Mouse (Mus musculus): ENCODE measurements around the gene Rnps1.

The Rnps1 gene

DNA sequence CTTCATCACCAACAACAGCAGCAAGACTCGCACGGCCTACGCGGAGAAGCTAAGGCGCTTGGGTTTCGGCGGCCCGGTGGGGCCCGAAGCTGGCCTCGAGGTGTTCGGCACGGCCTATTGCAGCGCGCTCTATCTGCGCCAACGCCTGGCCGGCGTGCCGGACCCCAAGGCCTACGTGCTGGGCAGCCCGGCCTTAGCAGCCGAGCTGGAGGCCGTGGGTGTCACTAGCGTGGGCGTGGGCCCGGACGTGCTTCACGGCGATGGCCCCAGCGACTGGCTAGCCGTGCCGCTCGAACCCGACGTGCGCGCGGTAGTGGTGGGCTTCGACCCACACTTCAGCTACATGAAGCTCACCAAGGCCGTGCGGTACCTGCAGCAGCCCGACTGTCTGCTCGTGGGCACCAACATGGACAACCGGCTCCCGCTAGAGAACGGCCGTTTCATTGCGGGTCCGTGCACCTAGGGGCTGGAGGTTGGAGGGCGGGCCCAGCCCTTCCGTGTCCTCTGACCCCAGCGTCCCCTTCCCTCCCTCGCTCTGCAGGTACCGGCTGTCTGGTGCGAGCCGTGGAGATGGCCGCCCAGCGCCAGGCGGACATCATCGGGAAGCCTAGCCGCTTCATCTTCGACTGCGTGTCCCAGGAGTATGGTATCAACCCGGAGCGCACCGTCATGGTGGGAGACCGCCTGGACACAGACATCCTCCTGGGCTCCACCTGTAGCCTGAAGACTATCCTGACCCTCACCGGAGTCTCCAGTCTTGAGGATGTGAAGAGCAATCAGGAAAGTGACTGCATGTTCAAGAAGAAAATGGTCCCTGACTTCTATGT lies 56.5 kb downstream of the Rnps1 start:
- peak in 1 of 2 experiments; percentile 26 for DNase-seq

DNA sequence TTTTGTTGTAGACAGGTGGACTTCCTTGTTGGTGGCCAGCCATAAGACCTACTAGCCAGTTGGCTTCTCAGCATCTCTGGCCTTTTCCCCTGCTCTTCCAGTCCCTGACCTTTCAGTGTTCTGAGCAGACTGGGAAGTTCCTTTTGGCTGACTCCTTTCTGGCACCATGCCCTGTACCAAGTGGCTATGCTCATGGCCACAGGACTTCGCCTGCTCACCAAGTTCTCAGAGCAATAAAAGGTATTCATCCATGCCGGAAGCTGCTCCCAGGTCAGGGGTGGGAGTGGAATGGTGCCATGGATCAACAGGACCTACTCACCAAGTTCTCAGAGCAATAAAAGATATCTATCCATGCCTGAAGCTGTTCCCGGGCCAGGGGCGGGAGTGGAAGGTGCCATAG lies 58.1 kb downstream of the Rnps1 start:
- no peak for DNase-seq

DNA sequence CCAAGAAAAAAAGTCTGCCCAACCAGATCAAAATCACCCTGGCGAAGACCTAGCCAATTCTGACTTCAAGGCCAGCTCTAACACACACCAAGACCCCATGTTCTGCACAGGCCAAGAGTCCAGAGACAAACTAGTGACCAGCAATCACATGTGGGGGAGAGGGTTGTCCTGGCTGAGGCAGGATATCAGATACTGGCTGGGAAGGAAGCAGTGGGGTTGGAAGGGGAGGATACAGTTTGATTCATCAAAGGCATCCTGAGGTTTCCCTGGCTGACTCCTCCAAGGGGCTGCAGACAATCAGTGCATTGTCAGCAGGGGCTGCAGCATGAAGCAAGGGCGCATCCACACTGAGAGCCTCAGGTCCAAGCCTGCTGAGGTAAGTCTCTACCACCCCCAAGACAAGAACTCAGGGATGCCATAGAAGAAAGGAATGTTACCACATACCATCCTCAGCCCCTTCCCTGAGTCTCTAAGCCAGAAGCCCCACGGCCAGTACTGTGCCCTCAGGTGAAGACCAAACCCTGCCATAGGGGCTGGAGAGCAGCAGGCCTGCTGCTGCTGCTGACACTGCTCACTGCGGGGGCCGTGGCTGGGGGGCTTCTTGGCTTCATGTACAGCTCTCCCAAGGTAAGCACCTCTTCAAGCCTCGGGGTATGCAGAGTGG lies 59.4 kb downstream of the Rnps1 start, which contains the start of gene Bricd5:
TSS of gene Bricd5 (plus strand) at position 273 of the 664 bp plus-strand sequence.
- no peak for DNase-seq

DNA sequence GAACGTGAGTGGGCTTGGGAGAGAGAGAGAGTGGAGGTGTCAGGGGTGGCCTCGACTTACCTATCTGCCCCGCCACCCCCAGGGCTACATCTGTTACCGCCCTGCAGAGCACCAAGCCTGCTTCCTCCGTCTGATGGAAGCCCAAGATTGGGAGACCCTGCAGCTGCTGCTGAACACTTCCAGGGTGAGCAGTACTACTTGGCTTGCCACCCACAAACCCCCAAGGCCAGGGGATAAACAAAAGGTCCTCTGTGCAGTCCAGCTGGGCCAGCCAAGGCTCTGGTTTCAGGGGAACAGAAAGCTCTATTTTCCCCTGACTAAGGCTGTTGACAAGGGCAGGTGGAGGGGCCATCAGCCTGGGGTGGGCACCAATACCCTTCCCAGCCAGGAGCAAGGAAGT lies 60.2 kb downstream of the Rnps1 start:
- DNase-seq = no peak

All from spleen, adult 18-20 months (tissue).